Mouse (Mus musculus) midbrain, embryonic 11.5 days (tissue): ENCODE results near the gene Gm38431. TPM values are rescaled to one million over a fixed set of nuclear protein-coding genes. Genes with fewer than 3 reads are reported as not detected.

Experiments used
- ATAC-seq: fragments of 200-750 bp; cut with Nextera tagmentation; 2 replicates; pipeline ENCODE4 v1.8.0; 2017; ENCODE audit warnings: moderate TSS enrichment, moderate library complexity; ENCODE audit not compliant: low FRiP score
- DNase-seq: peaks from one replicate; pipeline ENCODE4 v3.0.0; 2015; ENCODE audit warnings: low spot score; ENCODE audit errors: missing footprints
- H3K27ac ChIP-seq: fragments of 300-500 bp; sonication (generic); 2 replicates; pipeline ENCODE4 v1.5.1; 2014; ENCODE audit warnings: low read depth, low read length
- H3K27me3 ChIP-seq: fragments of 300-500 bp; sonication (generic); 2 replicates; pipeline ENCODE4 v1.6.1; 2014; ENCODE audit warnings: mild to moderate bottlenecking, low read length, moderate library complexity, mixed read lengths; ENCODE audit not compliant: control insufficient read depth, insufficient read depth
- H3K36me3 ChIP-seq: fragments of 300-500 bp; sonication (generic); 2 replicates; pipeline ENCODE4 v1.6.1; 2014; ENCODE audit warnings: mild to moderate bottlenecking, low read length, moderate library complexity, mixed read lengths; ENCODE audit not compliant: control insufficient read depth, insufficient read depth
- H3K4me1 ChIP-seq: fragments of 300-500 bp; sonication (generic); 2 replicates; pipeline ENCODE4 v1.6.1; 2014; ENCODE audit warnings: low read length; ENCODE audit not compliant: control insufficient read depth, insufficient read depth
- H3K4me2 ChIP-seq: fragments of 300-500 bp; sonication (generic); 2 replicates; pipeline ENCODE4 v1.6.1; 2014; ENCODE audit warnings: mild to moderate bottlenecking, moderate library complexity
- H3K4me3 ChIP-seq: fragments of 300-500 bp; sonication (generic); 2 replicates; pipeline ENCODE4 v1.5.1; 2014; ENCODE audit warnings: low read depth, low read length
- H3K9ac ChIP-seq: fragments of 300-500 bp; sonication (generic); 2 replicates; pipeline ENCODE4 v1.6.1; 2014; ENCODE audit warnings: low read length
- H3K9me3 ChIP-seq: fragments of 300-500 bp; sonication (generic); 2 replicates; pipeline ENCODE4 v1.6.1; 2016; ENCODE audit warnings: low read length; ENCODE audit not compliant: control insufficient read depth
- WGBS: fragments of 180-500 bp; shearing (Covaris S2); extraction: QIAGEN DNeasy Blood & Tissue Kit; methylation state at CpG from one replicate; pipeline ENCODE4 v1.1.7; 2014; 5-methylcytosine and 5-hydroxymethylcytosine counted together
- polyA plus RNA-seq: library from polyadenylated mRNA; unstranded; fragments of >200 nt; fragmentation: Nextera tagmentation; extraction: Ambion mirVana; gene quantifications from 2 replicates; pipeline ENCODE4 v1.2.1, GENCODE M21; 2014

Gm38431 gene
- polyA plus RNA-seq, 1 experiment from 2014 or later, result 2.1 TPM

DNA sequence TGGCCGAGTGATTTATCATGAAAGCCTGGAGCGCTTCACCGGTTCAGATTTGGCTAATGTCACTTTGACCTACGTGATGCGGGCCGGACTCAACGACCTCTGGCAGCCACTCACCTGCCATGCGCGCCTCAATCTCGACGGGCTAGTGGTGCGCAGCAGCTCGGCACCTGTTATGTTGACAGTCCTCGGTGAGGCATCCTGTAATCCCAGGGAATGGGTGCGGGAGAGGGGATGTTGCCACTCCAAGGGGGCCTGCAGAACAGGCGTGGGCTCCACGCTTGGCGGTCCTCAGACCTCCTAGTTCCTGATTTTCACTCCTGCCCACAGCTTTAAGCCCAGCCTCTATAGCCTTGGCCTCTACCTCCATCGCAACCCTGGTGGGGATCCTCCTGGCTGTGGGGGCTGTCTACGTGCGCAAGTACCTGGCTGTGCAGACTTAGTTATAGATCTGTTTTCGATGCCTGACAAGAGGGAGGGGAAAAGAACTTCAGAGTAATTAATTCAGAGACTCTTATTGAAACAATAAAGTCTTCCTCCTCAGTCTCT, 61.7 kb downstream of the Gm38431 start:
- H3K9ac ChIP-seq, result no peak overlapping the region
- H3K36me3 ChIP-seq, result no peaks in the 10 kb centered on the region
- peaks cover 70% of the 10 kb centered on the region for H3K27me3 ChIP-seq
- H3K4me1 ChIP-seq, result peaks cover 28% of the 10 kb centered on the region
- no peak overlapping the region for H3K27ac ChIP-seq
- peak overlapping the region; percentile 22; the same call in 1 of the 2 replicates for H3K4me3 ChIP-seq
- DNase-seq (no peak), ATAC-seq (no peak)
- 25% methylated on average over 22 of the region's 22 CpGs for WGBS
- H3K9me3 ChIP-seq, result no peaks in the 10 kb centered on the region
- H3K4me2 ChIP-seq, result peak overlapping the region; percentile 26

DNA sequence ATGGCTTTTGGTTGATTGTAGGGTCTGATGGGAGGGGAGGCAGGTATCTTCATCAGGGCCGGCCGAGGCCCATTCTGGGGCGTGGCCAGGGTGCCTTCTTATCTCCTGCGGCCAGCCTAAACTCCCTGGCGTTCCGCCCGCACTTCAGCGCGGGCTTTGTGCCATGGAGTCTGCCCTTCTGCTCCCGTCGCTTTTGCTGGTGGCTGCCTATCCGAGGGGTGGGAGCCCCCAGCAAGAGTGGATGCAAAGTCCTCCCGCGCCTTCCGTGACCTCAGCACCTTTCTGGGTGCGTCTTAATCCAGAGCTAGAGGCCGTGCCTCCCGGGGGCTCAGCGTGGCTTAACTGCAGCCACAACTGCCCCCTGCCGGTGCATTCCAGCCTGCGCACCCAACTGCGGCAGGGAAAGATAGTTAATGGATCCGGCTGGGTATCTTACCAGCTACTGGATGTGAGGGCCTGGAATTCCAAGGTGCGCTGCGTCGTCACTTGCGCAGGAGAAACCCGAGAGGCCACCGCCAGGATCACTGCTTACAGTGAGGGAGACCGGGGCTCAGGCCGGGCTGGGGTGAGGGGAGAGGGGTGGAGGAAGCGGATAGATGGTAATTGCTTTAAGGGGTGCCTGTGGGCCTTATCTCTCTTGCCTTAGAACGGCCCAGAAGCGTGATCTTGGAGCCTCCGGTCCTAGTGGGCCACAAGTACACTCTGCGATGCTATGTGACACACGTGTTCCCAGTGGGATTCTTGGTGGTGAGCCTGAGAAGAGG, 62.3 kb downstream of the Gm38431 start, which contains the start of gene Icam4:
TSS of gene Icam4 (plus strand) at position 83 of the 764 bp plus-strand sequence.
- 3% methylated on average over 37 of the region's 37 CpGs for WGBS
- Histone ChIP-seq H3K27ac (no peak within 1 kb of the TSS; the same call in 1 of the 2 replicates), H3K4me2 (peak within 1 kb of the TSS; percentile 47), H3K36me3 (no peaks in the 10 kb centered on the region), H3K9ac (peak within 1 kb of the TSS; percentile 50), H3K9me3 (no peaks in the 10 kb centered on the region), H3K4me3 (peak within 1 kb of the TSS; percentile 22), H3K4me1 (peaks cover 28% of the 10 kb centered on the region), H3K27me3 (peaks cover 64% of the 10 kb centered on the region)
- ATAC-seq (peak; percentile 7; the same call in 1 of the 2 replicates), DNase-seq (peak; percentile 96)

DNA sequence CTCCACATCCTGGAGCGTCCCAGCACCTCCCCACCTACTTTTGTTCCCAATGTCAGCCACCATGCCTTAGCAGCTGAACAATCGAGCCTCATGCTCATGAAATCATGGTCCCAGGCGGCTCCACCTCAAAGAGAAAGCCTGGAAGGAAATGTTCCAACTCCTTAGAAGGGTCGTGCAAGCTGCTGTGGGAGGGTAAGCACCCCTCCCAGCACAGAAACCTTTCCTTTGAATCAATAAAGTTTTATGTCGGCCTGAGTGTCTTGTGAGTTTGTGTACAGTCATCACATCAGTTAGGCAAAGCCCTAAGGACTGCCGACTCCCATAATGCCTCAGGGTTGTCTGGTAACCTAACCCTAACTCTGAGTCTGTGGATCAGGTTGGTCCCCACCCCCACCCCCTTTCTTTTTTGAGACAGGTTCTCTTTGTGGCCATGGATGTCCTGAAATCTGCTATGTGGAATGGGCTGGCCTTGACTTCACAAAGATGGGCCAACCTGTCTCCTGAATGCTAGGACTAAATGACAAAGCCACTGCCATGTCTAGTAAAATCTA, 63.2 kb downstream of the Gm38431 start:
- Histone ChIP-seq H3K27ac (no peak overlapping the region), H3K4me3 (no peak overlapping the region), H3K4me2 (no peak overlapping the region), H3K4me1 (peaks cover 28% of the 10 kb centered on the region), H3K36me3 (no peaks in the 10 kb centered on the region), H3K27me3 (peaks cover 56% of the 10 kb centered on the region), H3K9ac (no peak overlapping the region), H3K9me3 (no peaks in the 10 kb centered on the region)
- DNase-seq (no peak), ATAC-seq (no peak)
- WGBS, result 70% methylated on average over 6 of the region's 6 CpGs

- Histone ChIP-seq H3K36me3 (no peaks in the 10 kb centered on the region), H3K9ac (no peak overlapping the region), H3K27ac (no peak overlapping the region), H3K4me1 (peaks cover 21% of the 10 kb centered on the region), H3K9me3 (no peaks in the 10 kb centered on the region), H3K4me2 (no peak overlapping the region), H3K27me3 (peaks cover 48% of the 10 kb centered on the region), H3K4me3 (no peak overlapping the region)
- ATAC-seq (no peak), DNase-seq (peak; percentile 81)
- WGBS, result 52% methylated on average over 8 of the region's 8 CpGs
Measured at GRCm38 (mm10) chr9:21027774-21028290, 64.0 kb downstream of the Gm38431 start.

DNA sequence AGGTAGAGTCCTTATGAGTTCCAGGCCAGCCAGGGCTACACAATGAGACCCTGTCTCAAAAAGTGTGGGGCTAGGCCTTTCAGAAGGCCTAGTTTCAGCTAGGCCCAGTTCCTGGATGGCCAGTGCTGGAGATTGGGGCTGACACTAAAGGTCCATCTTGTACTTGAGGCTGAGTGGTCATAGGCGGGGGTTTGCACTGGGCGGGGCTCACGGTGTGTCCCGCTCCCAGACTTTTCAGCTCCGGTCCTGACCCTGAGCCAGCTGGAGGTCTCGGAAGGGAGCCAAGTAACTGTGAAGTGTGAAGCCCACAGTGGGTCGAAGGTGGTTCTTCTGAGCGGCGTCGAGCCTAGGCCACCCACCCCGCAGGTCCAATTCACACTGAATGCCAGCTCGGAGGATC, 64.9 kb downstream of the Gm38431 start:
- Histone ChIP-seq H3K27me3 (peaks cover 38% of the 10 kb centered on the region), H3K4me3 (no peak overlapping the region), H3K9me3 (no peaks in the 10 kb centered on the region), H3K9ac (no peak overlapping the region), H3K27ac (no peak overlapping the region), H3K4me1 (peaks cover 13% of the 10 kb centered on the region), H3K4me2 (no peak overlapping the region), H3K36me3 (no peaks in the 10 kb centered on the region)
- ATAC-seq, result no peak
- 83% methylated on average over 12 of the region's 12 CpGs for WGBS
- peak; percentile 39 for DNase-seq

GRCm38 (mm10) chr9:21025258-21025810, 66.5 kb downstream of the Gm38431 start:
- ATAC-seq, result no peak
- Histone ChIP-seq H3K4me1 (peaks cover 5% of the 10 kb centered on the region), H3K9ac (no peak overlapping the region), H3K4me2 (no peak overlapping the region), H3K36me3 (no peaks in the 10 kb centered on the region), H3K9me3 (no peaks in the 10 kb centered on the region), H3K27me3 (peaks cover 24% of the 10 kb centered on the region), H3K27ac (no peak overlapping the region), H3K4me3 (no peak overlapping the region)
- WGBS, result 75% methylated on average over 19 of the region's 19 CpGs
- peak; percentile 35 for DNase-seq

- H3K27me3 ChIP-seq, result no peaks in the 10 kb centered on the region; the same call in 1 of the 2 replicates
- H3K9ac ChIP-seq, result no peak overlapping the region
- no peaks in the 10 kb centered on the region for H3K4me1 ChIP-seq
- H3K27ac ChIP-seq, result no peak overlapping the region
- ATAC-seq (no peak), DNase-seq (peak; percentile 65)
- no peak overlapping the region for H3K4me2 ChIP-seq
- WGBS, result 86% methylated on average over 1 of the region's 1 CpGs
- no peaks in the 10 kb centered on the region for H3K36me3 ChIP-seq
- no peaks in the 10 kb centered on the region for H3K9me3 ChIP-seq
- no peak overlapping the region for H3K4me3 ChIP-seq
Measured at GRCm38 (mm10) chr9:21022726-21023125, 69.1 kb downstream of the Gm38431 start.

GRCm38 (mm10) chr9:21022288-21022687, 69.5 kb downstream of the Gm38431 start:
- Histone ChIP-seq H3K36me3 (no peaks in the 10 kb centered on the region), H3K4me2 (no peak overlapping the region), H3K27ac (no peak overlapping the region), H3K9ac (no peak overlapping the region), H3K27me3 (peaks cover 4% of the 10 kb centered on the region), H3K4me1 (no peaks in the 10 kb centered on the region), H3K4me3 (no peak overlapping the region), H3K9me3 (no peaks in the 10 kb centered on the region)
- peak; percentile 71 for DNase-seq
- ATAC-seq, result no peak
- 65% methylated on average over 6 of the region's 6 CpGs for WGBS

- DNase-seq (no peak), ATAC-seq (no peak)
- H3K36me3 ChIP-seq, result no peaks in the 10 kb centered on the region
- no peak overlapping the region for H3K4me3 ChIP-seq
- no peak overlapping the region for H3K9ac ChIP-seq
- no peak overlapping the region for H3K4me2 ChIP-seq
- WGBS, result 82% methylated on average over 3 of the region's 3 CpGs
- no peaks in the 10 kb centered on the region for H3K4me1 ChIP-seq
- H3K27ac ChIP-seq, result no peak overlapping the region
- peaks cover 14% of the 10 kb centered on the region for H3K27me3 ChIP-seq
- H3K9me3 ChIP-seq, result no peaks in the 10 kb centered on the region
Measured at GRCm38 (mm10) chr9:21021363-21021762, 70.4 kb downstream of the Gm38431 start.
